Mouse (Mus musculus) thymus, adult 2 months (tissue): ENCODE measurements around the gene Gba. TPM values are rescaled to one million over a fixed set of nuclear protein-coding genes. Genes with fewer than 3 reads are reported as not detected.

Source experiments
- DNase-seq: peaks from one replicate; pipeline ENCODE4 v3.0.0; 2021
- H3K27ac ChIP-seq: fragments of 200-500 bp; 2 replicates; pipeline ENCODE4 v1.5.1; 2012; ENCODE audit warnings: low read length, control low read depth; ENCODE audit not compliant: control insufficient read depth, insufficient read depth
- H3K27me3 ChIP-seq: fragments of 200-500 bp; 2 replicates; pipeline ENCODE4 v1.6.1; 2012; ENCODE audit warnings: mild to moderate bottlenecking, low read length, moderate library complexity, mixed read lengths; ENCODE audit not compliant: control insufficient read depth, insufficient read depth
- H3K36me3 ChIP-seq: fragments of 200-500 bp; 2 replicates; pipeline ENCODE4 v1.6.1; 2012; ENCODE audit warnings: mild to moderate bottlenecking, low read length, moderate library complexity; ENCODE audit not compliant: control insufficient read depth, insufficient read depth
- H3K4me1 ChIP-seq: fragments of 200-500 bp; replicated peaks from 2 replicates; pipeline ENCODE4 v1.6.1; 2012; ENCODE audit warnings: low read length; ENCODE audit not compliant: control insufficient read depth, insufficient read depth
- H3K4me3 ChIP-seq: fragments of 200-500 bp; 2 replicates; pipeline ENCODE4 v1.5.1; 2012; ENCODE audit warnings: mild to moderate bottlenecking, low read length, control low read depth, moderate library complexity; ENCODE audit not compliant: control insufficient read depth, insufficient read depth
- CTCF ChIP-seq: fragments of 200-500 bp; IDR thresholded peaks from 2 replicates; pipeline ENCODE4 v1.5.1; 2012; ENCODE audit warnings: mild to moderate bottlenecking, control low read depth, low read length, moderate library complexity, borderline replicate concordance; ENCODE audit not compliant: control insufficient read depth, poor library complexity, insufficient read depth; ENCODE audit errors: extremely low read depth
- POLR2A ChIP-seq: fragments of 200-500 bp; IDR thresholded peaks from 2 replicates; pipeline ENCODE4 v1.6.1; 2012; ENCODE audit warnings: mild to moderate bottlenecking, low read length, control low read depth, moderate library complexity; ENCODE audit not compliant: control insufficient read depth, poor library complexity, insufficient read depth; ENCODE audit errors: extremely low read depth
- WGBS: fragments of 180-500 bp; shearing (Covaris S2); methylation state at CpG from one replicate; pipeline ENCODE4 v1.1.7; 2018; 5-methylcytosine and 5-hydroxymethylcytosine counted together
- polyA plus RNA-seq: library from polyadenylated mRNA; depleted of rRNA; stranded (reverse); fragments of >200 nt; gene quantifications from 2 replicates; pipeline ENCODE4 v1.2.3, GENCODE M21; 2012

Gene Gba
- polyA plus RNA-seq, 1 experiment = 117 TPM

DNA sequence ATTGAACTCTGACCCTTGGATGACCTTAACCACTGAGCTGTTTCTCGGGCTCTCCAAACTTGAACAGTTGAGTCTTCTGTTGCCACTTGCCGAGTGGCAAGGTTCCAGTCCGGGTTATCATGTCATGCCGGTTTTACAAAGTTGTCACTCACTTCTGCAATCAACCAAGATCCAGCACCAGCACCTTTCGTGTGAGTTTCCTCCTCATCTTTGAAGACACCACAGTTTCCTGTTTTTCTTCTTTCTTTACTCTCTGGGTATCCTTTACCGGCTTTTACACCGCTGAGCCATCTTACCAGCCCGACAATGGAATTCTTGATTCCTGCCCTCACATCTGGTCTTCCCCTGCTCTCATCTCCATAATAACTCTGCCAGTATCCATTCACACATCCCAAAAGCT is 12.3 kb upstream of the Gba start:
- Histone ChIP-seq H3K27ac (peak overlapping the region; percentile 99), H3K36me3 (no peaks in the 10 kb centered on the region), H3K4me3 (peak overlapping the region; percentile 30), H3K27me3 (no peaks in the 10 kb centered on the region), H3K4me1 (peaks cover 40% of the 10 kb centered on the region)
- peak; percentile 52 for DNase-seq
- no peak for TF ChIP-seq POLR2A
- no peak for TF ChIP-seq CTCF
- WGBS = 2% methylated on average over 8 of the region's 8 CpGs

DNA sequence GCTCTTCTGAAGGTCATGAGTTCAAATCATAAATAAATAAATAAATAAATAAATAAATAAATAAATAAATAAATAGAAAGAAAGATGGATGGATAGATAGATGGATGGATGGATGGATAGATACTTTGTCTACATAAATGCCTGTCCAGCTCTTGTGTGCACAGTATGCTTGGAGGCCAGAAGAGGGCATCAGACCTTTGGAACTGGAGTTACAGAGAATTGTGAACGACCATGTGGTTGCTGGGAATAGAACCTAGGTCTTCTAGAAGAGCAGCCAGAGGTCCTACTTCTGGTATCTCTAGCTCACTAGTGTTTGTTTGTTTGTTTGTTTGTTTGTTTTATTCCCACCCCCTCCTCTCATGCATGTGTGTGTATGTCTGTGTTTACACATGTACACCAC is 9.4 kb upstream of the Gba start:
- no peaks in the 10 kb centered on the region for H3K27me3 ChIP-seq
- H3K36me3 ChIP-seq = no peaks in the 10 kb centered on the region
- TF ChIP-seq CTCF (no peak), POLR2A (no peak)
- peaks cover 29% of the 10 kb centered on the region for H3K4me1 ChIP-seq
- 46% methylated on average over 1 of the region's 1 CpGs for WGBS
- no peak overlapping the region for H3K4me3 ChIP-seq
- DNase-seq = no peak
- no peak overlapping the region for H3K27ac ChIP-seq

DNA sequence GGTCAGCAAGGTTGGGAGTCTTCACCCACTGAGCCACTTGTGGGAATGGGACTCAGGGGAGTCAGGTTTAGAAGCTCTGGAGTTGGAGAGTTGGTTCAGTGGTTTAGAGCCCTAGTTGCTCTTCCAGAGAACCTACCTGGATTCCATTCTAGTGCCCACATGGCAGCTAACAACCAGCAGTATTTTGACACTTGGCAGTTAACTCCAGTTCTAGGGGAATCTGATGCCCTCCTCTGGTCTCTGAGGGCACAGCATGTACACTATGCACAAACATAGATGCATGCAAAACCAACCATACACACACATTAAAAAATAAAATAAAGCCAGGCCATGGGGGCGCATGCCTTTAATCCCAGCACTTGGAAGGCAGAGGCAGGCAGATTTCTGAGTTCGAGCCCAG is 8.9 kb upstream of the Gba start:
- Histone ChIP-seq H3K27me3 (no peaks in the 10 kb centered on the region), H3K4me1 (peaks cover 24% of the 10 kb centered on the region), H3K4me3 (no peak overlapping the region), H3K36me3 (no peaks in the 10 kb centered on the region), H3K27ac (no peak overlapping the region)
- DNase-seq = peak; percentile 67
- TF ChIP-seq CTCF (no peak), POLR2A (no peak)
- WGBS = 89% methylated on average over 2 of the region's 2 CpGs

- Histone ChIP-seq H3K27ac (peak overlapping the region; percentile 85), H3K36me3 (no peaks in the 10 kb centered on the region), H3K4me3 (peak overlapping the region; percentile 54), H3K4me1 (peaks cover 10% of the 10 kb centered on the region), H3K27me3 (no peaks in the 10 kb centered on the region)
- TF ChIP-seq POLR2A (peak; percentile 71), CTCF (0 out of 2 replicates have a peak, but pooled peaks have one; percentile 31)
- 7% methylated on average over 33 of the region's 33 CpGs for WGBS
- peak; percentile 89 for DNase-seq
Measured at GRCm38 (mm10) chr3:89195979-89196877, 6.5 kb upstream of the Gba start.

GRCm38 (mm10) chr3:89199839-89200238 is 2.9 kb upstream of the Gba start:
- H3K4me3 ChIP-seq = no peak overlapping the region
- TF ChIP-seq POLR2A (no peak), CTCF (no peak)
- 0 out of 2 replicates have a peak, but pooled peaks cover 2% of the 10 kb centered on the region for H3K36me3 ChIP-seq
- no peak for DNase-seq
- WGBS = 63% methylated on average over 3 of the region's 3 CpGs
- H3K4me1 ChIP-seq = peaks cover 14% of the 10 kb centered on the region
- no peak overlapping the region for H3K27ac ChIP-seq
- H3K27me3 ChIP-seq = no peaks in the 10 kb centered on the region

DNA sequence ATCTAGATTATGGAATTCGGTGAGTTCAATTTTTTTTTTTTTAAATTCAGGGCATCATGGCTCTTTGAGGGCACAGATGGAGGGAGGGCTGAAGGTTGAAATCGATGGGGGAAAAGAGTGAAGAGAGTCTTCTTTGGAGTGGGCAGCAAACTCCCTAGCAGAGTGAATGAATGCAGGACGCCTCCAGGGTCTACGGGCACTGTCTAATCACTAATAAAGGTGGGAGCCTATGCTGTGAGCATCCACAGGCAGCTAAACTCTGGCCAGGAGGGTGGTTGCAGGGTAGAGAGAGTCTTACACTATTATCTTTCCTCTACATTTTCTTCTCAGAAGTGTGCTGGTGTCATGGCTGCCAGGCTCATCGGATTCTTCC is 400 bp downstream of the Gba start:
- peaks cover 33% of the 10 kb centered on the region for H3K36me3 ChIP-seq
- TF ChIP-seq POLR2A (no peak), CTCF (no peak)
- no peaks in the 10 kb centered on the region for H3K27me3 ChIP-seq
- H3K27ac ChIP-seq = no peak overlapping the region
- WGBS = 21% methylated on average over 5 of the region's 5 CpGs
- no peak for DNase-seq
- H3K4me1 ChIP-seq = peaks cover 6% of the 10 kb centered on the region
- peak overlapping the region; percentile 32 for H3K4me3 ChIP-seq
